Mouse (Mus musculus) lung, embryonic 16.5 days (tissue): ENCODE measurements at regions not wholly inside any gene's neighbourhood (a gene's known extent, or its start where the extent isn't known, plus 50 kb on each side); places are given as distances from the start of the nearest gene placed in this dataset.

Experiments used
- ATAC-seq: fragments of 200-750 bp; cut with Nextera tagmentation; 2 replicates; pipeline ENCODE4 v1.8.0; 2017; ENCODE audit warnings: low read depth, mild to moderate bottlenecking, moderate library complexity
- H3K27ac ChIP-seq: fragments of 300-500 bp; sonication (generic); 2 replicates; pipeline ENCODE4 v1.5.1; 2014; ENCODE audit warnings: mild to moderate bottlenecking, control low read depth, low read length
- H3K27me3 ChIP-seq: fragments of 300-500 bp; sonication (generic); 2 replicates; pipeline ENCODE4 v1.6.1; 2014; ENCODE audit warnings: low read depth, low read length, mixed read lengths; ENCODE audit not compliant: control insufficient read depth, insufficient read depth
- H3K36me3 ChIP-seq: fragments of 300-500 bp; sonication (generic); 2 replicates; pipeline ENCODE4 v1.6.1; 2014; ENCODE audit warnings: low read length; ENCODE audit not compliant: control insufficient read depth, insufficient read depth
- H3K4me1 ChIP-seq: fragments of 300-500 bp; sonication (generic); replicated peaks from 2 replicates; pipeline ENCODE4 v1.6.1; 2014; ENCODE audit warnings: low read length, mixed read lengths; ENCODE audit not compliant: control insufficient read depth, insufficient read depth
- H3K4me2 ChIP-seq: fragments of 300-500 bp; sonication (generic); 2 replicates; pipeline ENCODE4 v1.6.1; 2014; ENCODE audit warnings: low read depth, low read length, control low read depth
- H3K4me3 ChIP-seq: fragments of 300-500 bp; sonication (generic); 2 replicates; pipeline ENCODE4 v1.5.1; 2014; ENCODE audit warnings: mild to moderate bottlenecking, low read length, control low read depth
- H3K9ac ChIP-seq: fragments of 300-500 bp; sonication (generic); 2 replicates; pipeline ENCODE4 v1.6.1; 2014; ENCODE audit warnings: low read length, control low read depth
- H3K9me3 ChIP-seq: fragments of 300-500 bp; sonication (generic); 2 replicates; pipeline ENCODE4 v1.6.1; 2016; ENCODE audit warnings: low read length; ENCODE audit not compliant: control insufficient read depth
- WGBS: fragments of 180-500 bp; shearing (Covaris S2); extraction: QIAGEN DNeasy Blood & Tissue Kit; methylation state at CpG from one replicate; pipeline ENCODE4 v1.1.7; 2014; 5-methylcytosine and 5-hydroxymethylcytosine counted together

DNA sequence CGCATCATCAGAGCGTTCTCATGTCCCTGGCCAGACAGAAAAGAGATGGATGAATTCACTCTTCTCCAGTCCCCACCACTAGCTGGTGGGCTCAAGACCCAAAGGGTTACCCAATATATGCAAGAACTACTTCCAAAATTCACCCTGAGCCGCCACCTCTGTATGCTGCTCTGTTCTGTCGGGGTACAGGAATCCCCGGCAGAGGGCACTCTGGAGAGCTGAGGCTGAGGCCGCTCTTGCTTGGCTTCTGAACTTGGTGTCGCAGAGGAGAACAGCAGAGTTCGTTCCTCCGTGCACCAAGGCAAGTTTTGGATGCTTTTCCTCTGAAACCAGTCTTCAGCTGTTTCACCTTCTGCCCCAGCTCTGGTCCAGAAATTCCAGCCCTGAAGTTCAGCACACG is 157.5 kb upstream of the Lmo4 start:
- Histone ChIP-seq H3K27me3 (no peaks in the 10 kb centered on the region), H3K9me3 (no peaks in the 10 kb centered on the region), H3K27ac (no peak overlapping the region), H3K4me2 (no peak overlapping the region), H3K4me1 (no peaks in the 10 kb centered on the region; the same call in 1 of the 2 replicates), H3K9ac (no peak overlapping the region), H3K4me3 (no peak overlapping the region), H3K36me3 (no peaks in the 10 kb centered on the region)
- no peak for ATAC-seq
- WGBS = 53% methylated on average over 10 of the region's 10 CpGs

DNA sequence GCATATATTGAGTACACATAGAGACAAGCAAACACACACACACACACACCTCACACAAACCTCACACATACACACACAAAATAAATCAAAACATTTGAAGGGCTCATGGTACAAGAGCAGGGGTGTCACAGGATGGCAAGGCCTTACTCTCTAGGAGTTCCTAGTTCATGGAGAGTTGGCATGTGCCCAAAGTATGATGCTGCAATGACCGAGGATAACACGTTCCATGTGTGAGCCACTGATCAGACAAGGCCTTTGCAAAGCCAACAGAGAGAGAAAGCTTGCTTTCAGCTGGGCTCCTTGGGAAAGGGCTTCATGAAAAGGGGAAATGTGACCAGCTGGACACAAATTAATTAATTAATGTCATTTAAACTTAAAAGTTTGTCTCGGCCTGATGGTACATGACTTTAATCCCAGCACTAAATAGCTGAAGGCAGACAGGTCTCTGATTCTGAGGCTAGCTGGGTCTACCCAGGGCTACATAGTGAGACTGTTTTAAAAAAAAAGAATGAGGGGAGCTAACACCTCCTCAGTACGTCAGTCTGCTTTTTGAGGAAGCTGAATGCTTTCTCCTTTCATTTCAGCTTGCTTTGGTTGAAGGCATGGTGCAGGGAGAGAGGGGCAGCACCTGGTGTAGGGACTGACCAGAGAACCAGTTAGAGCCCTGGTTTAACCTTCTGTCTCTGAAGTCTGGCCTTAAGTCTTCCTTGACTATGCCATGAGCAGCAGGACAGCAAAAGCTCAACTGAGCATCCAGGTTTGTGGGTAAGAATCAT is 156.4 kb upstream of the Lmo4 start:
- H3K4me2 ChIP-seq = no peak overlapping the region
- H3K27me3 ChIP-seq = no peaks in the 10 kb centered on the region
- no peaks in the 10 kb centered on the region for H3K36me3 ChIP-seq
- no peak overlapping the region for H3K9ac ChIP-seq
- ATAC-seq = no peak
- H3K27ac ChIP-seq = no peak overlapping the region
- H3K4me1 ChIP-seq = no peaks in the 10 kb centered on the region
- H3K4me3 ChIP-seq = no peak overlapping the region
- WGBS = 78% methylated on average over 4 of the region's 4 CpGs
- no peaks in the 10 kb centered on the region for H3K9me3 ChIP-seq

DNA sequence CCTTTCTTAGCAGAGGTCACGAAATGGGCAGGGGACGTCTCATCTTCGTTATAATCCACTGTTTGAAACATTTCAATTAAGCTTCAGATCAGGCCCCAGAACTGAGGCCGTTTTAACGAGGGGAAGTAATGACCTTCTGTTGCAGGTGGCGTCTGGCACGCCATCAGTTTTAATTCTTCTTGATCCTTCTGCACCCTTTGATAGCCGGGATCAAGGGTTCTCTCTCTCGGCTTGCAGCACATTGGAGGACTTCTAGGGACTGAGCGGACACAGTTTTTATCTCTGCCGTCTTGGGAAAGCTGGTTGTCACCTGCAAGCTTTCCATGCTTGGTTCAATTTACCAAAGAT is 151.9 kb upstream of the Lmo4 start:
- no peaks in the 10 kb centered on the region for H3K36me3 ChIP-seq
- no peak overlapping the region for H3K4me3 ChIP-seq
- no peaks in the 10 kb centered on the region for H3K27me3 ChIP-seq
- H3K9me3 ChIP-seq = no peaks in the 10 kb centered on the region
- H3K27ac ChIP-seq = no peak overlapping the region
- no peak overlapping the region for H3K4me2 ChIP-seq
- ATAC-seq = no peak
- WGBS = 68% methylated on average over 11 of the region's 11 CpGs
- no peak overlapping the region for H3K9ac ChIP-seq
- no peaks in the 10 kb centered on the region for H3K4me1 ChIP-seq

DNA sequence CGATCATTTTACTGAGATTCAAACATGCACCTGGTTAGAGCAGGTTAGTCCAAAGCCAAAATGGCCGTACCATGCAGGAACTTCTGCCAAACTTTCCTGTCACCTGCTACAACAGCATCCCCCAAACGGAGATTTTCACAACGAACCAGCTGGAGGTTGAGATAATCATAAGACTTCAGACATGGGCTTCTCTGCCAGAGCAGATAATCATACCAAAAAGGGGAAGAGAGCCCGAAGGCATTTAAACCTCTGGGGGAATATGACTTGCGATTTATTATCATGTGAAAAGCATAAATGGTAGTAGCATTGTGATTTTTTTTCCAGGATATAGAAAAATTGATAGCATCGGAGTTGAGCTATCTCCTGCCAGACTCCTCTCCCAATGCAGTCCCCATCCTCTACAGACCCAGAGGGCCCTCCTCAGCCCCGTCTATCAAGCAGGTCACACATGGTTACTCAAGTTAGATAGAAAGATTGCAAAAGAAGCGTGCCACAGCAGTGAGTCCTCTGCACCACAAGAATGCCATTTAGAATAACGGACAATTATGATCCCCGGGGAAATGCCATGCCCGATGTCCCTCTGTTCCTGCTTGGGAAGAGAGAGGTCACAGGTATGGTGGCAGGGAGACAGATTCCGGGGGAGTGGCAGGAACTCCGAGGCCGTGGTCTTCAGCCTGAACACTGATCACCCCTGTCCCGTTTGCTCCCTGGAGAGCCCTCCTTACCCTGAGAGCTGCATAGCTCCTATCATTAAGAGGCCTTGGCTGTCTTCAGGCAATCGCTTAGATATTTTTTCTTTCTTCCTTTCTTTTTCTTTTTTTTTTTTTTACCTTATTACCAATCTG is 151.3 kb upstream of the Lmo4 start:
- H3K4me1 ChIP-seq = no peaks in the 10 kb centered on the region
- ATAC-seq = no peak
- WGBS = 75% methylated on average over 17 of the region's 17 CpGs

DNA sequence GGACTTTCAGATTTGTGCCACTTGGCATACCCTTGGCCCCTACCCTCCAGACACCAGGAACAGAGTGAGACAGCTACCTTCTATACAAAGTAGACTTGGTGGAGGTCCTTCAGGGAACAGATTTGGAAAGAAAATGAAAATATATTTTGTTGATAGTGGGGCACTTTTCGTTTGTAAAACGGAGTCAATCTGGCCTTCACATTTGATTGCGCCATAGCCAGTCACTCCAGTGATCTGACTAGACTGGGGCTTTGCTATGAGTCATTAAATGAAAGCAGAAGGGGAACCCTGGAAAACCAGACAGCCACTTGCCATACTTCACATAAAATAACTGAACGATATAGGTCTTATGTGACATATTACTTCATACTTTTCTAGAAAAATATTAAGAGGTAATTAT is 147.5 kb upstream of the Lmo4 start:
- no peak overlapping the region for H3K4me3 ChIP-seq
- no peaks in the 10 kb centered on the region for H3K9me3 ChIP-seq
- H3K9ac ChIP-seq = no peak overlapping the region
- 83% methylated on average over 4 of the region's 4 CpGs for WGBS
- H3K4me2 ChIP-seq = no peak overlapping the region
- no peak for ATAC-seq
- H3K27ac ChIP-seq = no peak overlapping the region
- no peaks in the 10 kb centered on the region for H3K27me3 ChIP-seq
- H3K36me3 ChIP-seq = no peaks in the 10 kb centered on the region
- H3K4me1 ChIP-seq = no peaks in the 10 kb centered on the region

More for the DNA sequence above, 151.3 kb upstream of the Lmo4 start:
- H3K4me3 ChIP-seq = no peak overlapping the region
- no peak overlapping the region for H3K9ac ChIP-seq
- no peak overlapping the region for H3K4me2 ChIP-seq
- H3K27me3 ChIP-seq = no peaks in the 10 kb centered on the region
- no peaks in the 10 kb centered on the region for H3K36me3 ChIP-seq
- H3K9me3 ChIP-seq = no peaks in the 10 kb centered on the region
- no peak overlapping the region for H3K27ac ChIP-seq

DNA sequence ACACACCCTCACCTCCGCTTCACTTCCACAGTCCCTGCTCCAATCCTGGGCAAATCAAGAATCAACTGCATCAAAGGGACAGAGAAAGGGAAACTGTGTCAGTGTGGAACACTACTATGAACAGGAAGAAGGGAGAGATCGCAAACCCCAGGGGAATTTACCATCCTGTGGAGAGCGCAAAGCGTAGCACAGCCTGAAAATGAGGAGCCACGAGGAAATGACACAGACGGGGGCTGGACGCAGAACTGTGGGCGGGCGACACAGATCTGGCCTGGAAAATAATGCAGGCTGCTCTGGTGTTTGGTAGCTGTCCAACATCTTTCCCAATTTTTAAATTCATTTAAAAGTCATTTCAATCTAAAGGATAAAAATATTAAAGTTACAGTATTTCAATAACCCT is 143.4 kb upstream of the Lmo4 start:
- Histone ChIP-seq H3K27ac (no peak overlapping the region), H3K4me1 (no peaks in the 10 kb centered on the region), H3K4me3 (no peak overlapping the region), H3K4me2 (no peak overlapping the region), H3K9ac (no peak overlapping the region), H3K9me3 (no peaks in the 10 kb centered on the region), H3K27me3 (no peaks in the 10 kb centered on the region), H3K36me3 (no peaks in the 10 kb centered on the region)
- 54% methylated on average over 9 of the region's 9 CpGs for WGBS
- ATAC-seq = peak; percentile 71

GRCm38 (mm10) chr3:144335237-144335636 is 130.2 kb upstream of the Lmo4 start:
- Histone ChIP-seq H3K27ac (no peak overlapping the region), H3K27me3 (no peaks in the 10 kb centered on the region), H3K4me2 (no peak overlapping the region), H3K9ac (no peak overlapping the region), H3K36me3 (no peaks in the 10 kb centered on the region), H3K4me1 (no peaks in the 10 kb centered on the region), H3K9me3 (no peaks in the 10 kb centered on the region), H3K4me3 (no peak overlapping the region)
- WGBS = 18% methylated on average over 3 of the region's 3 CpGs
- ATAC-seq = peak; percentile 62; the same call in 1 of the 2 replicates

DNA sequence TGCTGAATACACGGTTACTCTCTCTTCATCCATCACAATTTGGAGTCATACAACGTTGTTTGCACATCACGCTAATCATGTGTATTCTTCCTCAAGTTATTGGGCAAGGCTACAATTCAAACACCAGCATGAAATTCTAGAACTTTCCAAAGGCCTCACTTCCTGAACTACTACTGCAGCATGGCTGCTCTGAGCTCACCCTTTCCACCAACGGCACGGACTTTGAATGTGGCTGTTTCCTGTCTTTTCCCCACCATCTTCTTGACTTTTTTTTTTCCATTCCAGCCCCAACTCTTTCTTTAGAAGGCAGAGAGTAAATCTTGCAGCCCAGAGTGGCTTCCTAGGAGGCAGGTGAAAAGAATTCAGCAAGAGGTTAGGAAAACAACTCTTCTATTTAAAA is 129.2 kb upstream of the Lmo4 start:
- 56% methylated on average over 5 of the region's 5 CpGs for WGBS
- ATAC-seq = no peak
- no peak overlapping the region for H3K27ac ChIP-seq
- no peak overlapping the region for H3K4me2 ChIP-seq
- H3K36me3 ChIP-seq = no peaks in the 10 kb centered on the region
- H3K27me3 ChIP-seq = no peaks in the 10 kb centered on the region
- no peak overlapping the region for H3K4me3 ChIP-seq
- H3K9me3 ChIP-seq = no peaks in the 10 kb centered on the region
- no peaks in the 10 kb centered on the region for H3K4me1 ChIP-seq
- H3K9ac ChIP-seq = no peak overlapping the region

- WGBS = 11% methylated on average over 5 of the region's 5 CpGs
- H3K27ac ChIP-seq = no peak overlapping the region
Measured at GRCm38 (mm10) chr3:144332353-144332752, 127.3 kb upstream of the Lmo4 start.

More at GRCm38 (mm10) chr3:144332353-144332752, 127.3 kb upstream of the Lmo4 start:
- H3K4me2 ChIP-seq = no peak overlapping the region
- H3K9me3 ChIP-seq = no peaks in the 10 kb centered on the region
- no peak for ATAC-seq
- no peaks in the 10 kb centered on the region for H3K4me1 ChIP-seq
- H3K9ac ChIP-seq = no peak overlapping the region
- H3K36me3 ChIP-seq = no peaks in the 10 kb centered on the region
- H3K4me3 ChIP-seq = no peak overlapping the region
- H3K27me3 ChIP-seq = no peaks in the 10 kb centered on the region
